Mouse (Mus musculus): Measurements from ENCODE around the gene Pld4. TPM values are rescaled to one million over a fixed set of nuclear protein-coding genes. Genes with fewer than 3 reads are reported as not detected.

The Pld4 gene
- polyA plus RNA-seq, 1 experiment from 2014 or later, result 0.15 TPM

- DNase-seq (ENCODE audit: low read depth, low spot score) (no peak), ATAC-seq (no peak)
- POLR2A ChIA-PET, result no interaction called here
- no peak for TF ChIP-seq CTCF (IDR thresholded peaks at IDR 0.05)
- H3K27me3 ChIP-seq, result no peaks in the 10 kb centered on the region
- in situ Hi-C loops (cut with MboI; ENCODE audit: low pct_unique_long_range_greater_than_20kb), result no loop called here
- CTCF ChIA-PET, result interaction anchor here (1.4 to 1.5 kb wide), 3 partner anchors 19 to 21 kb away, joined by 3 to 6 read pairs (median 4); no protein-coding TSS in a partner anchor
These were observed 37.0 kb upstream of the Pld4 start for GRCm38 (mm10) chr12:112723445-112723844.

DNA sequence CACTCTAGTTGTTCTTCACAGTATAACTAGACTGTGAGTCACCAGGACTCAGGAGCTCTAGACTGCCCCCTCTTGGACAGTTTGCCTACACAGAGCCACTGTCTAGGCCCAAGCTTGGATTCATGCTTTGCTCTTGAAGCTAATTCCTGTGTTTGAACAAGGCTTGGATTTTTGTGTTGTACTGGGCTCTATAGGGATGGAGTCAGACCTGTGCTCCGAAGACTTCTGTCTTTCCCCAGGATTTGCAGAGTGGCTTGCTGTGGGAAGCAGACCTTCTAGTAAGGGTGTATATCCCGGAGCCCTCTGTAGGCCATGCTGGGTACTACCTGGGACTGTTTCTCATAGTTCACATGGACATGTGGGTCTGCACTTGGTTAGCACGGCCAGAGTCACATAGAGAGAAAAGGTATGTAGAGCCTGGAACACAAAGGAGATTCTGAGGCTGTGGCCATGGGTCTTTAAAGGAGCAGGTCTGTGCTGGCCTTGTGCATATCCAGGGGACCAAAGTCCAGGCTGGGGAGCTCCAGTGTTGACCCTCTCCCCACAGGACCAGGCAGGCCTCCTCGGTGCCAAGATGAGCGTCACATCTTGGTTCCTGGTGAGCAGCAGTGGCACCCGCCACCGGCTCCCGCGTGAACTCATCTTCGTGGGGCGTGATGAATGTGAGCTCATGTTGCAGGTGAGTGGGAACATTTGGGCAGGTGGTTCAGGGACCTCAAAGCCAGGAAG is 36.2 kb upstream of the Pld4 start:
- no peak for DNase-seq (ENCODE audit: low read depth, low spot score)
- no peak for TF ChIP-seq CTCF (IDR thresholded peaks at IDR 0.05)
- POLR2A ChIA-PET, result no interaction called here
- in situ Hi-C loops (cut with MboI; ENCODE audit: low pct_unique_long_range_greater_than_20kb), result no loop called here
- CTCF ChIA-PET, result interaction anchor here (0.6 to 1.5 kb wide), 7 partner anchors 10 to 79 kb away, joined by 3 to 6 read pairs (median 3); no protein-coding TSS in a partner anchor
- H3K27me3 ChIP-seq, result no peaks in the 10 kb centered on the region
- ATAC-seq, result peak; percentile 28

- CTCF ChIA-PET, result interaction anchor here (1.0 to 1.3 kb wide), 3 partner anchors 10 to 19 kb away, joined by 3 read pairs; no protein-coding TSS in a partner anchor
- DNase-seq (ENCODE audit: low read depth, low spot score), result no peak
- POLR2A ChIA-PET, result no interaction called here
- no peaks in the 10 kb centered on the region for H3K27me3 ChIP-seq
- no peak for TF ChIP-seq CTCF (IDR thresholded peaks at IDR 0.05)
- in situ Hi-C loops (cut with MboI; ENCODE audit: low pct_unique_long_range_greater_than_20kb), result no loop called here
- ATAC-seq, result no peak
These were observed 32.7 kb upstream of the Pld4 start for GRCm38 (mm10) chr12:112727801-112728200.

GRCm38 (mm10) chr12:112730808-112731207 is 29.6 kb upstream of the Pld4 start:
- ATAC-seq, result no peak

GRCm38 (mm10) chr12:112732591-112732990 is 27.9 kb upstream of the Pld4 start:
- in situ Hi-C loops (cut with MboI; ENCODE audit: low pct_unique_long_range_greater_than_20kb), result no loop called here
- CTCF ChIA-PET, result no interaction called here
- DNase-seq (ENCODE audit: low read depth, low spot score) (no peak), ATAC-seq (no peak)
- TF ChIP-seq CTCF (IDR thresholded peaks at IDR 0.05), result no peak
- POLR2A ChIA-PET, result no interaction called here
- H3K27me3 ChIP-seq, result no peaks in the 10 kb centered on the region

More at GRCm38 (mm10) chr12:112730808-112731207, 29.6 kb upstream of the Pld4 start:
- no peak for TF ChIP-seq CTCF (IDR thresholded peaks at IDR 0.05)
- no peak for DNase-seq (ENCODE audit: low read depth, low spot score)
- H3K27me3 ChIP-seq, result no peaks in the 10 kb centered on the region
- ChIA-PET POLR2A (no interaction called here), CTCF (interaction anchor here (1.3 kb wide), 1 partner anchor 145 kb away, joined by 3 read pairs; no protein-coding TSS in a partner anchor)
- in situ Hi-C loops (cut with MboI; ENCODE audit: low pct_unique_long_range_greater_than_20kb), result no loop called here

DNA sequence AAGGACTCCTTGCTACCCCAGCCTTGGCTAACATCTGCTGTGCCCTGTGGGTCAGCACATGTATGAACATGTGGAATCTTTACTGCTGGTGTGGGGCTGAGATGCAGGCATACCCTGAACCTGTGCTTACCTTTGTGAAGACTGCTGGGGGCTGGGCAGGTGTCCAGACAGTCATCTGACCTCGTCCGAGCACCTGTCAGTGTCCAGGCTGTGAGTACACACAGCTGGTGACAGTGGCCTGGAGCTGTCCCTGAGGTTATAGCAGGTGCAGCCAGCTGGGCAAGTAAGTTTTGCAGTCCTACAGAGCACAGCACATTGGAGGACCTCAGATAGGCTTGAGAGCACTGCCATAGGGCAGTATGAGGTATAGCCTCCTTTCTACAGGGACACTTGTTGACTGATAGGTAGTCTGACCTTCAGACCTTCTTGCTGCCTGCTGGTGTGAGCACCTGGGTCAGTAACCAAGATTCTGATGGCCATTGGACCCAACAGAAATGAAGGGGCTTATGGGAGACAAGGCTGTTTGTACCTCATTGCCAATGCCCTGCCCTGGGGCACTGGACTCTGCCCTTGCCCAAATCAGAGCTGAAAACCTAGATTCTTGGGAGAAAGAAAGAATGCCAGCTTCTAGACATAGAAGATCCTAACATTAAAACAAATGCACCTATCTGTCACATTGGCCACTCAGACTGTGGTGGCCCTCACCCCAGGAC is 26.2 kb upstream of the Pld4 start:
- in situ Hi-C loops (cut with MboI; ENCODE audit: low pct_unique_long_range_greater_than_20kb), result no loop called here
- DNase-seq (ENCODE audit: low read depth, low spot score) (no peak), ATAC-seq (no peak)
- CTCF ChIA-PET, result interaction anchor here (0.9 to 1.2 kb wide), 2 partner anchors 10 to 13 kb away, joined by 3 read pairs; no protein-coding TSS in a partner anchor
- TF ChIP-seq CTCF (IDR thresholded peaks at IDR 0.05), result no peak
- H3K27me3 ChIP-seq, result no peaks in the 10 kb centered on the region
- POLR2A ChIA-PET, result no interaction called here

GRCm38 (mm10) chr12:112734881-112735655 is 25.4 kb upstream of the Pld4 start:
- in situ Hi-C loops (cut with MboI; ENCODE audit: low pct_unique_long_range_greater_than_20kb), result no loop called here
- CTCF ChIA-PET, result interaction anchor here (0.9 to 1.2 kb wide), 2 partner anchors 10 to 12 kb away, joined by 3 read pairs; no protein-coding TSS in a partner anchor
- no peaks in the 10 kb centered on the region for H3K27me3 ChIP-seq
- POLR2A ChIA-PET, result no interaction called here
- no peak for ATAC-seq
- no peak for TF ChIP-seq CTCF (IDR thresholded peaks at IDR 0.05)
- no peak for DNase-seq (ENCODE audit: low read depth, low spot score)

DNA sequence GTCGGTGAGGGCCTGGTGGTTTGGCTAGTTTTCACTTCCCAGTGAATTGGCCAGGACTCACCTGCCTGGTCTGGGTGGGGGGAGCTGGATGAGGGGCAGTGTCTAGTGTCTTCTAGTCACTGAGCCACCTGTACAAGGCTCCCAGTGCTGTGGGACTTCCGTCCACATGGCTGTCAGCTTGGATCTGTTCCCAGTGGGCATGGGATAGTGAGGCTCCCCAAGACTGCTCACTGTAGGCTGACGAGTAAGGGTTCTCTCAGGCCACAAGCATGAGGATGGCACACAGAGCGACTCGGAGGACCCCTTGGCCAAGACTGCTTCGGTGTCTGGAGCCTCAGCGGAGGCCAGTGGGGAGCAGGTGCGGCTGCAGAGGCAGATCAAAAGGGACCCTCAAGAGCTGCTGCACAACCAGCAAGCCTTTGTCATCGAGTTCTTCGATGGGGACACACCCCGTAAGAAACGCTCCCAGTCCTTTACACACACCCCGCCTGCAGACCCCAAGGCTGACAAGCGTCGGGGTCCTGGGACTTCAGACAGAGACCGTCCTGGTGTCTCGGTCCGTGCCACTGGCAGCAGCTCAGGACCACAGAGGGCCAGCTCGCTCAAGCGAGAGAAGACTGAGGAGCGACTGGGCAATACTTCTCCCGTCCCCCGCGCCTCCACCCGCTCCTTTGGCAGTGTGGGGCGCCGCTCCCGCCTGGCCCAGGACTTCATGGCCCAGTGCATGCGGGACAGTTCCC is 24.4 kb upstream of the Pld4 start:
- POLR2A ChIA-PET, result no interaction called here
- CTCF ChIA-PET, result no interaction called here
- TF ChIP-seq CTCF (IDR thresholded peaks at IDR 0.05), result no peak
- DNase-seq (ENCODE audit: low read depth, low spot score) (no peak), ATAC-seq (no peak)
- in situ Hi-C loops (cut with MboI; ENCODE audit: low pct_unique_long_range_greater_than_20kb), result no loop called here
- no peaks in the 10 kb centered on the region for H3K27me3 ChIP-seq

DNA sequence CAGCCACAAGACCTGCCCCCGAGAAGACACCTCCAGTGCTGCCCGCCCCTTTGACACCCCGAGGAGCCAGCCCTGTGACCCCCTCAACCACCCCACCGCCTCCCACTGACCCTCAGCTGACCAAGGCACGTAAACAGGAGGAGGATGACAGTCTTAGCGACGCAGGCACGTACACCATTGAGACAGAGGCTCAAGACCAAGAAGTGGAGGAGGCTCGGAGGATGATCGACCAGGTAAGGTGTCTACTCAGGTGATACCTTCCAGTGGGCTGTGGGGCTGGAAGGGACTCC is 23.9 kb upstream of the Pld4 start:
- CTCF ChIA-PET, result no interaction called here
- in situ Hi-C loops (cut with MboI; ENCODE audit: low pct_unique_long_range_greater_than_20kb), result no loop called here
- POLR2A ChIA-PET, result no interaction called here
- TF ChIP-seq CTCF (IDR thresholded peaks at IDR 0.05), result no peak
- no peak for ATAC-seq
- no peak for DNase-seq (ENCODE audit: low read depth, low spot score)
- no peaks in the 10 kb centered on the region for H3K27me3 ChIP-seq

DNA sequence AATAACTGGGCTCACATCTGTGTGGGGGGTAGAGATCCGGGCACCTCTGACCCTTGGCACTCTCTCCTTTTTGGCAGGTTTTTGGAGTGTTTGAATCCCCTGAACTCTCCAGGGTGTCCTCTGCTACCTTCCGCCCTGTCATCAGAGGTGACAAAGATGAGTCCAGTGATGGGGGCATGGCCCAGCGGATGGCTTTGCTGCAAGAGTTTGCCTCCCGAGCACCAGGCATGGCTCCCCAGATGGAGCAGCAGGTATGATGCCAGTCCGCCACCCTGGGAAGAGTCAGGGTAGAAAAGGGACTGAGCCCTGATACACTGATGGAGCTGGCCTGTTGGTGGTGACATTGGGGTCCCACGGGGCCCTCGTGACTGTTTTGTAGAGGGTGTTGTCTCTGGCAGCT is 23.4 kb upstream of the Pld4 start:
- ChIA-PET POLR2A (no interaction called here), CTCF (interaction anchor here (0.8 kb wide), 1 partner anchor 107 kb away, joined by 3 read pairs; no protein-coding TSS in a partner anchor)
- ATAC-seq, result no peak
- in situ Hi-C loops (cut with MboI; ENCODE audit: low pct_unique_long_range_greater_than_20kb), result no loop called here
- TF ChIP-seq CTCF (IDR thresholded peaks at IDR 0.05), result no peak
- DNase-seq (ENCODE audit: low read depth, low spot score), result no peak
- H3K27me3 ChIP-seq, result no peaks in the 10 kb centered on the region

Measured in Patski (cell line).